Mouse (Mus musculus): ENCODE data around the gene Rnasel.
A peak's percentile ranks its signal among the peaks of the same experiment; 100 is the strongest.

Gene Rnasel

GRCm38 (mm10) chr1:153749211-153749801, at the start of gene Rnasel:
Gene Rnasel (plus strand): TSS chr1:153749426.
- DNase-seq (ENCODE audit: inconsistent age in 2 of 2, low spot score in 1 of 2): peak; percentile 72 to 94

GRCm38 (mm10) chr1:153700448-153701063, 48.7 kb upstream of the Rnasel start:
- DNase-seq (ENCODE audit: inconsistent age in 2 of 2, low spot score in 1 of 2): no peak

GRCm38 (mm10) chr1:153701461-153701860, 47.8 kb upstream of the Rnasel start:
- no peak for DNase-seq (ENCODE audit: inconsistent age in 2 of 2, low spot score in 1 of 2)

GRCm38 (mm10) chr1:153702166-153702852, 46.9 kb upstream of the Rnasel start:
- DNase-seq (ENCODE audit: inconsistent age in 2 of 2, low spot score in 1 of 2): no peak

GRCm38 (mm10) chr1:153702853-153703410, 46.3 kb upstream of the Rnasel start:
- DNase-seq (ENCODE audit: inconsistent age in 2 of 2, low spot score in 1 of 2): peak; percentile 50 to 77

- peak; percentile 72 to 77 for DNase-seq (ENCODE audit: inconsistent age in 2 of 2, low spot score in 1 of 2)
Measured at GRCm38 (mm10) chr1:153703445-153703991, 45.7 kb upstream of the Rnasel start.

- no peak for DNase-seq (ENCODE audit: inconsistent age in 2 of 2, low spot score in 1 of 2)
Measured at GRCm38 (mm10) chr1:153704174-153704573, 45.1 kb upstream of the Rnasel start.

GRCm38 (mm10) chr1:153704996-153705395, 44.2 kb upstream of the Rnasel start:
- DNase-seq (ENCODE audit: inconsistent age in 2 of 2, low spot score in 1 of 2): no peak

- DNase-seq (ENCODE audit: inconsistent age in 2 of 2, low spot score in 1 of 2): no peak
Measured at GRCm38 (mm10) chr1:153708626-153709025, 40.6 kb upstream of the Rnasel start.

GRCm38 (mm10) chr1:153709451-153709850, 39.8 kb upstream of the Rnasel start:
- no peak for DNase-seq (ENCODE audit: inconsistent age in 2 of 2, low spot score in 1 of 2)

GRCm38 (mm10) chr1:153711544-153712262, 37.5 kb upstream of the Rnasel start:
- DNase-seq (ENCODE audit: inconsistent age in 2 of 2, low spot score in 1 of 2): no peak

GRCm38 (mm10) chr1:153712633-153713032, 36.6 kb upstream of the Rnasel start:
- DNase-seq (ENCODE audit: inconsistent age in 2 of 2, low spot score in 1 of 2): no peak

- DNase-seq (ENCODE audit: inconsistent age in 2 of 2, low spot score in 1 of 2): no peak
Measured at GRCm38 (mm10) chr1:153717990-153718389, 31.2 kb upstream of the Rnasel start.

- no peak for DNase-seq (ENCODE audit: inconsistent age in 2 of 2, low spot score in 1 of 2)
Measured at GRCm38 (mm10) chr1:153720935-153721334, 28.3 kb upstream of the Rnasel start.

- DNase-seq (ENCODE audit: inconsistent age in 2 of 2, low spot score in 1 of 2): no peak
Measured at GRCm38 (mm10) chr1:153721565-153722310, 27.5 kb upstream of the Rnasel start.

- DNase-seq (ENCODE audit: inconsistent age in 2 of 2, low spot score in 1 of 2): no peak
Measured at GRCm38 (mm10) chr1:153723426-153723825, 25.8 kb upstream of the Rnasel start.

- DNase-seq (ENCODE audit: inconsistent age in 2 of 2, low spot score in 1 of 2): no peak
Measured at GRCm38 (mm10) chr1:153726636-153727035, 22.6 kb upstream of the Rnasel start.

- DNase-seq (ENCODE audit: inconsistent age in 2 of 2, low spot score in 1 of 2): no peak
Measured at GRCm38 (mm10) chr1:153729806-153730205, 19.4 kb upstream of the Rnasel start.

- DNase-seq (ENCODE audit: inconsistent age in 2 of 2, low spot score in 1 of 2): peak in 1 of 2 experiments; percentile 67
Measured at GRCm38 (mm10) chr1:153730671-153731070, 18.6 kb upstream of the Rnasel start.

GRCm38 (mm10) chr1:153733181-153733580, 16.0 kb upstream of the Rnasel start:
- DNase-seq (ENCODE audit: inconsistent age in 2 of 2, low spot score in 1 of 2): no peak
